In genomic region chr1:153014431-153015186, GRCm38 (mm10) we compare ENCODE assay signal across 8 mouse cellular contexts. TPM values are rescaled to one million over a fixed set of nuclear protein-coding genes. Genes with fewer than 3 reads are reported as not detected.
DNase-seq lines count a peak whose midpoint lies in the region; ATAC-seq and TF ChIP-seq lines count a peak whose summit lies in the region.

No protein-coding gene starts in this region.

- no peaks in the 10 kb centered on the region for H3K79me2 ChIP-seq in heart, adult 2 months (replicated peaks; ENCODE audit: control insufficient read depth, insufficient read depth, low read length)

- no peak overlapping the region; the same call in 1 of the 2 replicates for H3K9ac ChIP-seq in heart, adult 2 months (ENCODE audit: low read depth, low read length)
- H3K9ac ChIP-seq in kidney, embryonic 15.5 days, result no peak overlapping the region
- H3K9ac ChIP-seq in midbrain, embryonic 12.5 days (replicated peaks), result 0 out of 2 replicates have a peak overlapping the region, but pooled peaks have one; percentile 20

- ATAC-seq in kidney, embryonic 15.5 days (replicated peaks; ENCODE audit: low FRiP score), result peak; percentile 49
- ATAC-seq in midbrain, embryonic 12.5 days (ENCODE audit: low FRiP score, low read depth), result peak; percentile 39; the same call in 1 of the 2 replicates

- no peaks in the 10 kb centered on the region for H3K36me3 ChIP-seq in heart, adult 2 months (ENCODE audit: control insufficient read depth, insufficient read depth, low read length)
- no peaks in the 10 kb centered on the region for H3K36me3 ChIP-seq in kidney, embryonic 15.5 days
- no peaks in the 10 kb centered on the region for H3K36me3 ChIP-seq in midbrain, embryonic 12.5 days

- no peak overlapping the region for H3K4me3 ChIP-seq in left cerebral cortex, adult 2 months
- no peak overlapping the region for H3K4me3 ChIP-seq in heart, adult 2 months
- no peak overlapping the region for H3K4me3 ChIP-seq in kidney, embryonic 15.5 days (replicated peaks)
- no peak overlapping the region for H3K4me3 ChIP-seq in midbrain, embryonic 12.5 days

- TF ChIP-seq POLR2A in heart, adult 2 months (IDR thresholded peaks at IDR 0.05; ENCODE audit: insufficient read depth, low read depth, low read length), result no peak

- intact Hi-C loops in left cerebral cortex, adult 2 months (cut with DNase I), result no loop called here
- intact Hi-C loops in heart, adult 2 months (cut with DNase I), result no loop called here

- 0 out of 2 replicates have a peak overlapping the region, but pooled peaks have one; percentile 15 for H3K4me2 ChIP-seq in kidney, embryonic 15.5 days
- peak overlapping the region; percentile 21 for H3K4me2 ChIP-seq in midbrain, embryonic 12.5 days (replicated peaks)

- 19% methylated on average over 14 of the region's 14 CpGs for WGBS in heart, adult 2 months
- WGBS in kidney, embryonic 15.5 days, result 28% methylated on average over 14 of the region's 14 CpGs
- WGBS in midbrain, embryonic 12.5 days, result 11% methylated on average over 14 of the region's 14 CpGs

- peak overlapping the region; percentile 16; the same call in 1 of the 2 replicates for H3K27ac ChIP-seq in left cerebral cortex, adult 2 months
- peak overlapping the region; percentile 48 for H3K27ac ChIP-seq in heart, adult 2 months
- H3K27ac ChIP-seq in kidney, embryonic 15.5 days, result peak overlapping the region; percentile 37; the same call in 1 of the 2 replicates
- H3K27ac ChIP-seq in midbrain, embryonic 12.5 days (replicated peaks), result peak overlapping the region; percentile 68

- H3K4me1 ChIP-seq in heart, adult 2 months (ENCODE audit: control insufficient read depth, insufficient read depth, low read length), result peaks cover 10% of the 10 kb centered on the region
- H3K4me1 ChIP-seq in kidney, embryonic 15.5 days, result peaks cover 22% of the 10 kb centered on the region
- H3K4me1 ChIP-seq in midbrain, embryonic 12.5 days, result peaks cover 23% of the 10 kb centered on the region

- no peaks in the 10 kb centered on the region for H3K27me3 ChIP-seq in heart, adult 2 months (ENCODE audit: control insufficient read depth, insufficient read depth, low read length)
- H3K27me3 ChIP-seq in kidney, embryonic 15.5 days, result no peaks in the 10 kb centered on the region
- peaks cover 77% of the 10 kb centered on the region for H3K27me3 ChIP-seq in midbrain, embryonic 12.5 days

- TF ChIP-seq EP300 in heart, adult 2 months (IDR thresholded peaks at IDR 0.05; ENCODE audit: insufficient read depth, low read depth, low read length), result no peak

- DNase-seq in left cerebral cortex, adult 2 months (ENCODE audit: extremely low spot score in 1 of 2, low spot score in 2 of 2), result no peak
- no peak for DNase-seq in left cerebral cortex, adult 18-20 months (ENCODE audit: low spot score in 2 of 2)
- DNase-seq in cerebellum, postnatal 36 days, result peak; percentile 78 to 79
- DNase-seq in heart, adult 2 months, result peak; percentile 40 to 49
- no peak for DNase-seq in testis, postnatal 10 days (ENCODE audit: low spot score)
- no peak for DNase-seq in right cerebral cortex, postnatal 36 days (ENCODE audit: low spot score in 2 of 2)

- no peak for TF ChIP-seq CTCF in left cerebral cortex, adult 2 months (IDR thresholded peaks at IDR 0.05)
- no peak for TF ChIP-seq CTCF in heart, adult 2 months (IDR thresholded peaks at IDR 0.05)

- no peaks in the 10 kb centered on the region for H3K9me3 ChIP-seq in kidney, embryonic 15.5 days (replicated peaks)
- no peaks in the 10 kb centered on the region for H3K9me3 ChIP-seq in midbrain, embryonic 12.5 days

RNA-seq across cellular contexts. Expression of gene Nmnat2, which starts 59.8 kb away (rescaled TPM):
- total RNA-seq in left cerebral cortex, adult 2 months (2021), result 100 to 1,000 TPM; 167 to 171 TPM
- total RNA-seq in left cerebral cortex, adult 18-20 months (2021), result 100 to 1,000 TPM; 170 to 172 TPM
- under 1 TPM; 0.66 to 0.89 TPM for total RNA-seq in heart, adult 2 months (2021)
- 0.29 and 0.61 TPM in 2 replicates for polyA plus RNA-seq in heart, adult 2 months (2012; rRNA removed)
- 0.98 and 1.9 TPM in 2 replicates for polyA plus RNA-seq in kidney, embryonic 15.5 days (2015; fragmentation: Nextera tagmentation; extraction: Ambion mirVana)
- 26.9 and 28.3 TPM in 2 replicates for polyA plus RNA-seq in midbrain, embryonic 12.5 days (2016; fragmentation: Nextera tagmentation; extraction: Ambion mirVana)

Comparison
In these comparisons a context has a peak if more than half of its experiments do, and no peak if none do; other contexts are left out.
1. DNase-seq: peak in cerebellum, postnatal 36 days (2 of 2) and heart, adult 2 months (2 of 2); none in left cerebral cortex, adult 2 months (0 of 2), left cerebral cortex, adult 18-20 months (0 of 2), testis, postnatal 10 days (single experiment) and right cerebral cortex, postnatal 36 days (0 of 2).
2. H3K27ac ChIP-seq: peak in every context shown above with its lines; median percentile 68 in midbrain, embryonic 12.5 days; 48 in heart, adult 2 months; 37 in kidney, embryonic 15.5 days; 16 in left cerebral cortex, adult 2 months.
3. RNA of gene Nmnat2, which starts 59.8 kb away (total RNA-seq): 170 to 172 TPM in left cerebral cortex, adult 18-20 months and 167 to 171 TPM in left cerebral cortex, adult 2 months; 0.66 to 0.89 TPM in heart, adult 2 months; every median in the first group is over 10 times any median in the second.